Mouse (Mus musculus) forebrain, embryonic 11.5 days (tissue): ENCODE results near the gene Aggf1. TPM values are rescaled to one million over a fixed set of nuclear protein-coding genes. Genes with fewer than 3 reads are reported as not detected.

Experiments used
- ATAC-seq: fragments of 200-750 bp; cut with Nextera tagmentation; replicated peaks from 2 replicates; pipeline ENCODE4 v1.8.0; 2017; ENCODE audit warnings: moderate TSS enrichment; ENCODE audit not compliant: low FRiP score
- DNase-seq: peaks from one replicate; pipeline ENCODE4 v3.0.0-alpha.2; 2017; ENCODE audit warnings: low spot score
- H3K27ac ChIP-seq: fragments of 300-500 bp; sonication (generic); 2 replicates; pipeline ENCODE4 v1.5.1; 2014; ENCODE audit warnings: low read depth, low read length
- H3K27me3 ChIP-seq: fragments of 300-500 bp; sonication (generic); 2 replicates; pipeline ENCODE4 v1.6.1; 2014; ENCODE audit warnings: mild to moderate bottlenecking, low read length, mixed read lengths; ENCODE audit not compliant: control insufficient read depth, insufficient read depth
- H3K36me3 ChIP-seq: fragments of 300-500 bp; sonication (generic); 2 replicates; pipeline ENCODE4 v1.6.1; 2014; ENCODE audit warnings: mild to moderate bottlenecking, low read length, moderate library complexity, mixed read lengths; ENCODE audit not compliant: control insufficient read depth, insufficient read depth
- H3K4me1 ChIP-seq: fragments of 300-500 bp; sonication (generic); replicated peaks from 2 replicates; pipeline ENCODE4 v1.6.1; 2014; ENCODE audit warnings: low read length, mixed read lengths; ENCODE audit not compliant: control insufficient read depth, insufficient read depth
- H3K4me2 ChIP-seq: fragments of 300-500 bp; sonication (generic); 2 replicates; pipeline ENCODE4 v1.6.1; 2014; ENCODE audit warnings: low read depth, mild to moderate bottlenecking, low read length, moderate library complexity, mixed read lengths; ENCODE audit not compliant: severe bottlenecking
- H3K4me3 ChIP-seq: fragments of 300-500 bp; sonication (generic); 2 replicates; pipeline ENCODE4 v1.5.1; 2014; ENCODE audit warnings: low read depth, low read length
- H3K9ac ChIP-seq: fragments of 300-500 bp; sonication (generic); 2 replicates; pipeline ENCODE4 v1.6.1; 2014; ENCODE audit warnings: low read length
- H3K9me3 ChIP-seq: fragments of 300-500 bp; sonication (generic); 2 replicates; pipeline ENCODE4 v1.6.1; 2016; ENCODE audit warnings: low read length, mixed read lengths; ENCODE audit not compliant: control insufficient read depth
- WGBS: fragments of 180-500 bp; shearing (Covaris S2); extraction: QIAGEN DNeasy Blood & Tissue Kit; methylation state at CpG from one replicate; pipeline ENCODE4 v1.1.7; 2014; 5-methylcytosine and 5-hydroxymethylcytosine counted together
- polyA plus RNA-seq: library from polyadenylated mRNA; unstranded; fragments of >200 nt; fragmentation: Nextera tagmentation; extraction: Ambion mirVana; gene quantifications from 2 replicates; pipeline ENCODE4 v1.2.1, GENCODE M21; 2014

Aggf1 gene
- polyA plus RNA-seq, 1 experiment from 2014 or later, result 54.4 TPM

DNA sequence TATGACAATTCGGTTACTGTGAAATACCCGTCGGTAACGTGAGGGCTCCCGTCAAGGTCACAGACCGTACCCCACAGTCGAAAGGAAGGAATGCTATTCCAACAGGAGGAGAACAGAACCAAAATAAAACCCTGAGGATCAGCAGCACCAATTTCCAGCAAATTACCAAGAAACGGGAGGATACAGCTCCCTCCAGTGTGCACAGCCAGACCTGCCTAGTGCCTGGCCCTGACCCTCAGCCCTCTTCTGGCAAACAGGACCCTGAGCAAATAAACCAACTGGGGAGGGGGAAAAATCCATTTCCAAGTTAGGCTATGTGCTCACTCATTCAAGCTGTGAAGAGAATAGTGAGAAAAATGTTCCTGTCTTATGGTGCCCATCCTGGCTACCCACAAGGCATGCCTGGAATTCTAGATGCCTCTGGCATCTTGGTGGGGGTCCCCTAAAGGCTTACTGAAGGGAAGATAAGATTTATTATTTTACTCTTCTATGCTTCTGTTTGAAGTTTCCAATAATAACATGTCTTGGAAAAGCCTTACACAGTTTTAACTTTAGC, 68.0 kb downstream of the Aggf1 start:
- no peaks in the 10 kb centered on the region for H3K9me3 ChIP-seq
- H3K27me3 ChIP-seq, result no peaks in the 10 kb centered on the region
- no peak overlapping the region for H3K4me2 ChIP-seq
- no peak overlapping the region for H3K9ac ChIP-seq
- no peak overlapping the region for H3K4me3 ChIP-seq
- WGBS, result 69% methylated on average over 8 of the region's 8 CpGs
- no peak for ATAC-seq
- no peaks in the 10 kb centered on the region for H3K36me3 ChIP-seq
- no peak overlapping the region for H3K27ac ChIP-seq
- no peaks in the 10 kb centered on the region for H3K4me1 ChIP-seq
- DNase-seq, result no peak

DNA sequence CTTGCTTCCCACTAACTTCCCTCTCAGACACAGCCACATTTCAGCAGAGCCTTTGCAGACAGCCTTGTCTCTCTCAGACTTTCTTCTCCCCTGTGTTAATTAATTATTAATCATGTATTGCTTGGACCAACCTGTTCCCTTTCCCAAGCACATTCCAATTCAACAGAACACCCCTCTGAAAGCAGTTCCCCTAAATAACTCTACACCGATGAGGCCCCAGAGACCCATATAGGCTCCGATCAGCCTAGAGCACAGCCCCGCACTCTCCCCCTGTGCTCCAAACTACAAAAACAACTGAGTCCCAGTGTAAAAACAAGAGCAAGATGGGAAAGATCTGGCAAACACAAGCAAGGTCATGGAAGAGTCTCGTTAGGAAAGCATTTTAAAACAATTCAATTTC, 68.6 kb downstream of the Aggf1 start:
- H3K27ac ChIP-seq, result no peak overlapping the region
- no peak for ATAC-seq
- no peak overlapping the region for H3K9ac ChIP-seq
- H3K9me3 ChIP-seq, result no peaks in the 10 kb centered on the region
- H3K36me3 ChIP-seq, result no peaks in the 10 kb centered on the region
- no peak overlapping the region for H3K4me3 ChIP-seq
- no peaks in the 10 kb centered on the region for H3K27me3 ChIP-seq
- WGBS, result 83% methylated on average over 4 of the region's 4 CpGs
- no peaks in the 10 kb centered on the region for H3K4me1 ChIP-seq
- DNase-seq, result no peak
- no peak overlapping the region for H3K4me2 ChIP-seq

Other genes with a start within 250 kb of the Aggf1 start
- 1.7 and 2.3 TPM in 2 replicates for gene Pde8b, start 125.0 kb downstream of the Aggf1 start, polyA plus RNA-seq
- gene Zbed3, start 51.7 kb downstream of the Aggf1 start, polyA plus RNA-seq, result 63.9 and 64.5 TPM in 2 replicates
- gene Crhbp, start 69.6 kb upstream of the Aggf1 start, polyA plus RNA-seq, result 0.17 and 0.25 TPM in 2 replicates
- gene S100z, start 103.4 kb upstream of the Aggf1 start, polyA plus RNA-seq, result 0.83 and 1.7 TPM in 2 replicates
- 0.12 TPM in 1 of 2 replicates, not detected in the other for gene F2rl1, start 149.9 kb upstream of the Aggf1 start, polyA plus RNA-seq
- gene F2r, start 243.1 kb upstream of the Aggf1 start, polyA plus RNA-seq, result 121 and 122 TPM in 2 replicates